Mouse (Mus musculus) kidney, adult 2 months (tissue): ENCODE data around the gene Spsb1. TPM values are rescaled to one million over a fixed set of nuclear protein-coding genes. Genes with fewer than 3 reads are reported as not detected.

Experiments
- DNase-seq: peaks from one replicate; pipeline ENCODE4 v3.0.0; 2021
- H3K27ac ChIP-seq: fragments of 200-500 bp; 2 replicates; pipeline ENCODE4 v1.5.1; 2012; ENCODE audit warnings: low read depth, low read length, control low read depth, inconsistent platforms; ENCODE audit not compliant: insufficient read depth
- H3K27me3 ChIP-seq: fragments of 200-500 bp; replicated peaks from 2 replicates; pipeline ENCODE4 v1.6.1; 2012; ENCODE audit warnings: mild to moderate bottlenecking, moderate library complexity, low read length, inconsistent platforms; ENCODE audit not compliant: control insufficient read depth, insufficient read depth
- H3K36me3 ChIP-seq: fragments of 200-500 bp; 2 replicates; pipeline ENCODE4 v1.6.1; 2012; ENCODE audit warnings: mild to moderate bottlenecking, moderate library complexity, low read length, inconsistent platforms; ENCODE audit not compliant: control insufficient read depth, insufficient read depth
- H3K4me1 ChIP-seq: fragments of 200-500 bp; 2 replicates; pipeline ENCODE4 v1.6.1; 2011; ENCODE audit warnings: low read length; ENCODE audit not compliant: control insufficient read depth, insufficient read depth
- H3K4me3 ChIP-seq: fragments of 200-500 bp; 2 replicates; pipeline ENCODE4 v1.5.1; 2011; ENCODE audit warnings: mild to moderate bottlenecking, low read depth, low read length, control low read depth; ENCODE audit not compliant: insufficient read depth
- CTCF ChIP-seq: fragments of 200-500 bp; conservative IDR thresholded peaks from 2 replicates; pipeline ENCODE4 v1.5.1; 2011; ENCODE audit warnings: low read depth, mild to moderate bottlenecking, control low read depth, low read length, moderate library complexity, mixed read lengths; ENCODE audit not compliant: insufficient read depth, insufficient read length
- POLR2A ChIP-seq: fragments of 200-500 bp; IDR thresholded peaks from one replicate; pipeline ENCODE4 v1.6.1; 2011; ENCODE audit warnings: low read depth, low read length, control low read depth
- WGBS: fragments of 180-500 bp; shearing (Covaris S2); methylation state at CpG from one replicate; pipeline ENCODE4 v1.1.7; 2018; 5-methylcytosine and 5-hydroxymethylcytosine counted together
- polyA plus RNA-seq: library from polyadenylated mRNA; depleted of rRNA; stranded (reverse); fragments of >200 nt; gene quantifications from 2 replicates; pipeline ENCODE4 v1.2.3, GENCODE M21; 2012

The Spsb1 gene
- polyA plus RNA-seq, 1 experiment, result 6.5 TPM

DNA sequence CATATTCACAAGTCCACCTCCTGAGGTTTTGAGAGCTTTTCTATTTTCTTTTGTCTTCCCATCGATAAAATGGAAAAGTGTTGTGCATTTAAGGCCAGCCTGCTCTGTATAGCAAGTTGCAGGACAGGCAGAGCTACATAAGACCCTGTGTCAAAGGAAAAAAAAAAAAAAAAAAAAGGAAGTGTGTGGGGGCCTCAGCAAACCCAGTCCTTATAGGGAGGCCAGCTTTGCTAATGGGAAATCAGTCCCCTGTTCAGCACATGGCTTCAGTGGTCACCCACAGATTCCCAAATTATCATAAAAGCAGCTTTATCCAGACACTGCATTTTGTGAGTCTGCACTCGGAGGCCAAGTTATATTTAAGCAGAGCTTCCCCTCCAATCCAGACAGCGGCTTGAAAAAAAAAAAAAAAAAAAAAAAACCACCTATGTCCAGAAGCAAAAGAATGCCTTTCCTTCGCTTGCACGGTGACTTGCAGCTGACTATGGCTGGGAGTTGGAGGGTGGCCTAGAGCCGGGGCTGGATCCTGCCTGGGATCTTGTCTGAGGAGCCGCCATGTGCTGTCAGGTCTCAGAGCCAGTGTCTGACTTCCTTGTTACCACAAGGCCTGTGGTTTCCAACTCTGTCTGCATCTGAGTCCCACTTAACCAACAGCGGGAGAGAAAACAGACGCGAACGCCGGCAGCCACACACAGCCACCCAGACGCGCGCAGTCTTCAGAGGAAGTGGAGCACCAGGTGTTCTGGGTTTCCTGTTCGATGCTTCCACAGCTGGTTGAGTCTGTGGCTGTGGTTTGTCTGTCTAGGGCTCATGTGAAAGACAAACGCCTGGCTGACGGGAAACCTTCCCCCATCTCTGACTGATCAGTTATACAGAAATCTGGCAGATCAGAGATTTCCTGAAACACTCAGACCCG lies 98.7 kb downstream of the Spsb1 start:
- Histone ChIP-seq H3K4me1 (peaks cover 5% of the 10 kb centered on the region; the same call in 1 of the 2 replicates), H3K4me3 (no peak overlapping the region), H3K27ac (no peak overlapping the region), H3K27me3 (no peaks in the 10 kb centered on the region), H3K36me3 (no peaks in the 10 kb centered on the region)
- DNase-seq, result peak; percentile 34
- TF ChIP-seq CTCF, result no peak
- TF ChIP-seq POLR2A, result no peak
- WGBS, result 71% methylated on average over 19 of the region's 19 CpGs

DNA sequence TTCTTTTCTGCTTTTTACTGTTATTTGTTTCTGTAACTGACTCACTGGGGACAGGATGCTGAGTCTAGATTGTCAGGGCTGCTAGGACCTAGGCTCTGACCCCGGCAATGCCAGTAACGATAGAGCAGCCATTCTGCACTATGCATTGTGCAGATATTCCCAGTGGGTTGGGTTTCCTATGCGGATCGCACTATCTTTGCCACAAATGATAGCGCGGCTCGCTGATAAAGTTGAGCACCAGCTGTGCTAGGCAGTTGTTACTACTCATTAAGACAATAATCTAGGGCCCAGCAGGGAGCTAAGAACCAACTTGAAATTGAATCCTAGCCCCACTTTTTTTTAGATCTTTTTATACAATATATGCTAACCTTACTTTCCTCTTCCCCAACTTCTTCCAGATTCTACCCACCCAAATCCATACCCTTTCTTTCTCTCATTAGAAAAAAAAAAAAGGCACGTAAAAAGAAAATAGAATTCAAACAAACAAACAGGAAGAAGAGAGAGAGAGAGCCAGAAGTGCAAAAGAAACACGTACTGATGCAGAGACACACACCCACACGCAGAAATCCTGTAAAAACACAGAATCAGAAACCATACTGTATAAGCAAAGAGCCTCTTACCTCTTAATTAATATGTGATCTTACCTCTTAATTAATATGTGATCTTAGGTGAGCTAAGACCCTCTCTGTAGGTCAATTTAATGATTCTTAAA lies 99.5 kb downstream of the Spsb1 start:
- no peaks in the 10 kb centered on the region for H3K36me3 ChIP-seq
- TF ChIP-seq CTCF (no peak), POLR2A (no peak)
- H3K4me1 ChIP-seq, result peaks cover 5% of the 10 kb centered on the region; the same call in 1 of the 2 replicates
- H3K4me3 ChIP-seq, result no peak overlapping the region
- DNase-seq, result no peak
- H3K27ac ChIP-seq, result no peak overlapping the region
- 85% methylated on average over 10 of the region's 10 CpGs for WGBS
- no peaks in the 10 kb centered on the region for H3K27me3 ChIP-seq

DNA sequence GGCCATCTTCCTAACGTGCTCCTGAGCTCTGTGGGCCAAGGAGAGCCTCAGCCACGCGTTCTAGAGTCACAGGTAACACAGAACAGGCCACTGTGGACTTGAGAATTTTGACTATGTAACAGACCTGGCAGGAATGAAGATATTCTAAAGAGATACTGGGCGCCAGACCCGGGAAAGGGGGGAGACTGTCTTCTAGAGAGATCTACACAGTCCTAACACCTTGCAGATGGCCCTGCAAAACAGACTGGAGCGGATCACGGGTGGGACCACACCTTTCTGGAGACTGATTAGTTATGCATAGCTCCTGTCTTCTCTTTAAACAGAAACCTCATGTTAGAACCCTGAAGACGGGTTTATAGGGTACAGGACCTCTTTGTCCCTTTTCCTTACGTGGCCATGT lies 100.1 kb downstream of the Spsb1 start:
- no peaks in the 10 kb centered on the region for H3K36me3 ChIP-seq
- TF ChIP-seq CTCF (no peak), POLR2A (no peak)
- H3K27ac ChIP-seq, result no peak overlapping the region
- WGBS, result 72% methylated on average over 9 of the region's 9 CpGs
- H3K4me3 ChIP-seq, result no peak overlapping the region
- no peaks in the 10 kb centered on the region for H3K27me3 ChIP-seq
- no peak for DNase-seq
- H3K4me1 ChIP-seq, result peaks cover 5% of the 10 kb centered on the region; the same call in 1 of the 2 replicates

DNA sequence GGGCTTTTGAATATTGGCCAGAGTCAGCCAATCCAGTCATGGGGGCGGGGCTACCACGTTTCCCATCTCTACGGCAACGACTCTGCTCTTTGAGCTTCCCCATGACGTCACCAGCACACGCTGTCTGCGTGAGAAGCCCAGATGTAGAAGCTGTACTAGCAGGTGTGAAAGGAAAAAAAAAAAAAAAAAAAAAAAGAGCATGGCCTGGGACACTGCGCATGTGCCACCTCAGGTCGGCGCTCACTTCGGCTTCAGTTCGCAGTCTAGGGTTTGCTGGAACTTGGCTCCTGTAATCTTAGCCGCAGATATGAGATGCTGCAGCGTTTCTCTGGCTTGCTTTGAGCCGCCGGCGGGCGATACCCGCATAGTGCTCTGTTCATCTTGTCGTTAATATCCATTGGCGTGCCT lies 100.5 kb downstream of the Spsb1 start:
- DNase-seq, result peak; percentile 56
- Histone ChIP-seq H3K36me3 (no peaks in the 10 kb centered on the region), H3K27ac (no peak overlapping the region), H3K4me1 (peaks cover 5% of the 10 kb centered on the region; the same call in 1 of the 2 replicates), H3K4me3 (no peak overlapping the region), H3K27me3 (no peaks in the 10 kb centered on the region)
- 14% methylated on average over 21 of the region's 21 CpGs for WGBS
- 0 out of 2 replicates have a peak, but pooled peaks have one; percentile 3 for TF ChIP-seq CTCF
- no peak for TF ChIP-seq POLR2A

DNA sequence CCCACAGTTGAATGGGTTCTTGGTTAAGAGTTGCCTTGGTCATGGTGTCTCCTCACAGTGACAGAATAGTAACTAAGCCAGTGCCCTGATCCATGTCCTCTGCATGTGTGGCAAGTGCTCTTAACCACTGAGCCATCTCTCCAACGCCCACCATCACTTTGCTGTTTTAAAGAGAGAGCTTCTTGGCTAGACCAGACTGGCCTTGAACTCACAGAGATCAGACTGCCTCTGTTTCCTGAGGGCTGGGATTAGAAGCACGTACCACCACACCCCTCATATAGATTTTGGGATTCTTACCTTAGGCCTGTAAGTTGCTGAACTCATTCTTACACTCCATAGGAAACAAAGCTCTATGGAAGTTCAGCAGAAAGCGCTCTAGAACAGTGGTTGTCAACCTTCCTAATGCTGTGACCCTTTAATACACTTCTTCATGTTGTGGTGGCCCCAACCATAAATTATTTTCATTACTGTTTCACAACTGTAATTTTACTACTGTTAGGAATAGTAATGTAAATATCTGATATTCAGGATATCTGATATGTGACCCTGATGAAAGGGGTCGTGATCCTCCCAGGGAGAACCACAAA lies 101.1 kb downstream of the Spsb1 start:
- DNase-seq, result no peak
- Histone ChIP-seq H3K4me3 (no peak overlapping the region), H3K27me3 (no peaks in the 10 kb centered on the region), H3K36me3 (no peaks in the 10 kb centered on the region), H3K4me1 (peaks cover 5% of the 10 kb centered on the region; the same call in 1 of the 2 replicates), H3K27ac (no peak overlapping the region)
- WGBS, result 79% methylated on average over 4 of the region's 4 CpGs
- no peak for TF ChIP-seq POLR2A
- no peak for TF ChIP-seq CTCF

DNA sequence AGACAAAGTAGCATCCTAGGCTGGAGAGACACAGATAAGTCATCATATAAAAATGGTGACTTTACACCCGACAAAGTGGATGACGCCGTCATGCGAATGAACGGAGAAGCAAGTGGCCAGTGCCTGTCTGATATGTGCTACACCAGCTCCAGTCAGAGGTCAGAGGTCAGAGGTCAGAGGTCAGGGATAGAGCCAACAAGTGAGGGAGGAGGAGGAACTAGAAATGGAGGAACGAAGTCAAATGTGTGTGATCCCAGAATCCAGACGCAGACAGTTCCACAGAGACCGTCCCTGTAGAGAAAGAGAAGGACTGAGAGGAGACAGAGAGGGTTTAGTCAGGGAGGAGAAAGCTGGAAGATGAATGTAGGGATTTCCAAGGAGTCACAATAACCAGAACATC lies 103.3 kb downstream of the Spsb1 start:
- 93% methylated on average over 8 of the region's 8 CpGs for WGBS
- no peak for DNase-seq

More for the DNA sequence above, 103.3 kb downstream of the Spsb1 start:
- H3K36me3 ChIP-seq, result no peaks in the 10 kb centered on the region
- H3K4me3 ChIP-seq, result no peak overlapping the region
- TF ChIP-seq CTCF (no peak), POLR2A (no peak)
- peaks cover 5% of the 10 kb centered on the region; the same call in 1 of the 2 replicates for H3K4me1 ChIP-seq
- no peak overlapping the region for H3K27ac ChIP-seq
- no peaks in the 10 kb centered on the region for H3K27me3 ChIP-seq
